Mouse (Mus musculus) kidney, embryonic 14.5 days (tissue): ENCODE measurements at regions not wholly inside any gene's neighbourhood (a gene's known extent, or its start where the extent isn't known, plus 50 kb on each side); places are given as distances from the start of the nearest gene placed in this dataset.
A peak's percentile ranks its signal among the peaks of the same experiment; 100 is the strongest.

Source experiments
- ATAC-seq: fragments of 200-750 bp; cut with Nextera tagmentation; 2 replicates; pipeline ENCODE4 v1.8.0; 2017; ENCODE audit warnings: moderate number of reproducible peaks, mild to moderate bottlenecking, moderate TSS enrichment, moderate library complexity; ENCODE audit not compliant: low FRiP score, low TSS enrichment
- H3K27ac ChIP-seq: fragments of 300-500 bp; sonication (generic); 2 replicates; pipeline ENCODE4 v1.5.1; 2014; ENCODE audit warnings: low read depth, mild to moderate bottlenecking, low read length, moderate library complexity, mixed read lengths
- H3K27me3 ChIP-seq: fragments of 300-500 bp; sonication (generic); 2 replicates; pipeline ENCODE4 v1.6.1; 2014; ENCODE audit warnings: mild to moderate bottlenecking, low read length; ENCODE audit not compliant: control insufficient read depth, insufficient read depth
- H3K36me3 ChIP-seq: fragments of 300-500 bp; sonication (generic); 2 replicates; pipeline ENCODE4 v1.6.1; 2014; ENCODE audit warnings: low read length, mixed read lengths; ENCODE audit not compliant: control insufficient read depth, insufficient read depth
- H3K4me1 ChIP-seq: fragments of 300-500 bp; sonication (generic); 2 replicates; pipeline ENCODE4 v1.6.1; 2014; ENCODE audit warnings: low read length, mixed read lengths; ENCODE audit not compliant: control insufficient read depth, insufficient read depth
- H3K4me2 ChIP-seq: fragments of 300-500 bp; sonication (generic); replicated peaks from 2 replicates; pipeline ENCODE4 v1.6.1; 2014; ENCODE audit warnings: low read depth, mild to moderate bottlenecking, low read length
- H3K4me3 ChIP-seq: fragments of 300-500 bp; sonication (generic); 2 replicates; pipeline ENCODE4 v1.5.1; 2014; ENCODE audit warnings: mild to moderate bottlenecking, low read length
- H3K9ac ChIP-seq: fragments of 300-500 bp; sonication (generic); 2 replicates; pipeline ENCODE4 v1.6.1; 2014; ENCODE audit warnings: low read depth, mild to moderate bottlenecking, low read length, moderate library complexity
- H3K9me3 ChIP-seq: fragments of 300-500 bp; sonication (generic); 2 replicates; pipeline ENCODE4 v1.6.1; 2016; ENCODE audit warnings: low read length; ENCODE audit not compliant: control insufficient read depth
- WGBS: fragments of 180-500 bp; shearing (Covaris S2); extraction: QIAGEN DNeasy Blood & Tissue Kit; methylation state at CpG from one replicate; pipeline ENCODE4 v1.1.7; 2014; 5-methylcytosine and 5-hydroxymethylcytosine counted together

DNA sequence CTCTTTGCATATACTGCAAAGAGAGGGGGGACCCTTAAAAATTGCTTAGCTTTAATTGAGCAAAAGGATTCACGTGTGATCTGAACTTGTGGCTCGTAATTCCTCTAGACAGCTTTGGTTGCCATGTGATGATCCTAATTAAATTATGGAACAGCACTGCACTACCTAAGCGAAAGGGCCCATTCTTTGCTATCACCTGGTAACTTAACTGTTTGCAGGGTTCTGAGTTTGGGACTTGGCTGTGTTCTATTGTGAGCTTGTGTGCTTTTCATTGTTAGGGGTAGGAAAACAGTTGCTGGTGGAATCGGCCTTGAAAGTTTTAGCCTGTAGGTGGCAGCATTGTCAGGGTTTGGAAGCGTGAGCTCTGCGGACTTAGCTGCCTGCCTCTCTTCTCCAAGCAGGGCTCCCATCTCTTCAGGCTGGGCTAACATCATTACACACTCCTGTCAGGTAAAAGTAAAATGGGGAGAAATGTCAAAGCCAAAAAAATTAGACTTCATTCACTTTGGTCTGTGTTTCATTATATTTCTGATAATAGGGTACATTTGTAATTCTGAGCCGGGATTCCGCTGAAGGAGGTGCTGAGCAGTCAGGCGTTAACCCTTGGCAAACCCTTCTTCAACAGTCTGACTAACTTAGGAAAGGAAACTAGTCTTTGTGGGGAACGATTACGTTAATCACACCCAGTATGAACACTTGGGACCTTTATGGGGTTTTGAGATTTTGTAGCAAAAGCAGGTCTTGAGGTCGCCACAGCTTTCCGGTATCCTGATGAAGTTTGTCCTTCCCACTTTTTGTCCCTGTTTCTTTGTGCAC, 199.2 kb upstream of the Dph6 start:
- WGBS = 36% methylated on average over 13 of the region's 13 CpGs
- ATAC-seq = peak; percentile 88
- H3K4me3 ChIP-seq = no peak overlapping the region
- H3K4me1 ChIP-seq = no peaks in the 10 kb centered on the region
- H3K27me3 ChIP-seq = no peaks in the 10 kb centered on the region
- H3K4me2 ChIP-seq = no peak overlapping the region
- no peaks in the 10 kb centered on the region for H3K36me3 ChIP-seq
- H3K9me3 ChIP-seq = no peaks in the 10 kb centered on the region
- no peak overlapping the region for H3K27ac ChIP-seq
- no peak overlapping the region for H3K9ac ChIP-seq

- Histone ChIP-seq H3K27me3 (no peaks in the 10 kb centered on the region), H3K27ac (no peak overlapping the region), H3K4me3 (no peak overlapping the region), H3K9ac (no peak overlapping the region), H3K36me3 (no peaks in the 10 kb centered on the region), H3K4me2 (no peak overlapping the region), H3K4me1 (no peaks in the 10 kb centered on the region), H3K9me3 (no peaks in the 10 kb centered on the region)
- WGBS = 19% methylated on average over 7 of the region's 7 CpGs
- ATAC-seq = no peak
Observed at GRCm38 (mm10) chr2:114872272-114872671, 217.5 kb upstream of the Dph6 start.

- H3K9me3 ChIP-seq = no peaks in the 10 kb centered on the region
- WGBS = 51% methylated on average over 4 of the region's 4 CpGs
Observed at GRCm38 (mm10) chr2:114873090-114873489, 218.3 kb upstream of the Dph6 start.

GRCm38 (mm10) chr2:114879084-114879483, 224.3 kb upstream of the Dph6 start:
- Histone ChIP-seq H3K9ac (no peak overlapping the region), H3K4me2 (no peak overlapping the region), H3K27me3 (no peaks in the 10 kb centered on the region), H3K27ac (no peak overlapping the region), H3K4me3 (no peak overlapping the region), H3K4me1 (no peaks in the 10 kb centered on the region), H3K9me3 (no peaks in the 10 kb centered on the region), H3K36me3 (no peaks in the 10 kb centered on the region)
- WGBS = 68% methylated on average over 2 of the region's 2 CpGs
- ATAC-seq = no peak

More at GRCm38 (mm10) chr2:114873090-114873489, 218.3 kb upstream of the Dph6 start:
- H3K27ac ChIP-seq = no peak overlapping the region
- no peak overlapping the region for H3K4me2 ChIP-seq
- H3K36me3 ChIP-seq = no peaks in the 10 kb centered on the region
- H3K4me1 ChIP-seq = no peaks in the 10 kb centered on the region
- ATAC-seq = no peak
- no peak overlapping the region for H3K4me3 ChIP-seq
- H3K27me3 ChIP-seq = no peaks in the 10 kb centered on the region
- no peak overlapping the region for H3K9ac ChIP-seq

DNA sequence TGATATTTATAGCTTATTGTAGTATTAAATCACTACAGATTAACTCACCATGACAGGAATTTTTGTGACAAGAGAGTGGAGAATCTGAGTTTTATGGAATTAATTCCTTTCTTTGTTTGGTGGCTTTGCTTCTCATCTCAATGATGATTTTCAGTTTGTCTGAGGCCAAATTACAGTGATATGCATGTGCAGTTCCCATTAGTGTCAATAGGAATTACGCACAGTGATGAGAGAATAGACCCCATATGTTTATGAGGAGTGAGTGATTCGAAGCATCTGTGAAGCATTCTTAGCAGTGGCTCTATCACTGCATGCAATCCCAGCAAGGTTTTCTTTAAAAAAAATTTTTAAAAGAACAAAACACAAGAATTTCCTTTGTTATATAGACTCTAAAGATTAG, 225.0 kb upstream of the Dph6 start:
- H3K27me3 ChIP-seq = no peaks in the 10 kb centered on the region
- H3K9me3 ChIP-seq = no peaks in the 10 kb centered on the region
- H3K27ac ChIP-seq = no peak overlapping the region
- no peak overlapping the region for H3K4me3 ChIP-seq
- H3K36me3 ChIP-seq = no peaks in the 10 kb centered on the region
- H3K4me2 ChIP-seq = no peak overlapping the region
- ATAC-seq = no peak
- no peaks in the 10 kb centered on the region for H3K4me1 ChIP-seq
- no peak overlapping the region for H3K9ac ChIP-seq
- WGBS = 84% methylated on average over 2 of the region's 2 CpGs

DNA sequence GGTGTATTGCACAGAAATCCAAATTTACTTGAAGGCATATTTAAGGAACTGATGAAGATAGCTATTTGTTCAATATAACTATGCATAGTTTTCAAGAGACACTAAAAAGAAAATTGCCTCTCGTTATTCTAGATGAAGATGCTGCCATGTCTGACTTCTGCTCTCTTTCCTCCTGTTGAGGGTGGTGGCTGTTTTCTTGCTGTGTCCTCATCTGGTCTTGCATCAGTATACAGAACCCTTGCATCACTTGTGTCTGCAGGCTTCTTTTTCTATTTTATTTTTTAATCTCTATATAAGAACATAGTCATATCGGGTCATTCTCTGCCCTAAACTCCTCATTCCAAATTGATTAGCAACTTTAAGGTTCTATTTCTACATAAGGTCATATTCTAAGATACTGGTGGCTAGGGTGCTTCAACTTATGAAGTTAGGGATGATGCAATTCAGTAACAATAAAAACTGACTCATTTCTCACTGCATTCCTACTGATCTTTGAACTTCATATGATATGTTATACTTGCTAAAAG, 231.0 kb upstream of the Dph6 start:
- 92% methylated on average over 2 of the region's 2 CpGs for WGBS
- Histone ChIP-seq H3K9me3 (no peaks in the 10 kb centered on the region), H3K27me3 (no peaks in the 10 kb centered on the region), H3K4me3 (no peak overlapping the region), H3K4me1 (no peaks in the 10 kb centered on the region), H3K27ac (no peak overlapping the region), H3K36me3 (no peaks in the 10 kb centered on the region), H3K4me2 (no peak overlapping the region), H3K9ac (no peak overlapping the region)
- no peak for ATAC-seq

DNA sequence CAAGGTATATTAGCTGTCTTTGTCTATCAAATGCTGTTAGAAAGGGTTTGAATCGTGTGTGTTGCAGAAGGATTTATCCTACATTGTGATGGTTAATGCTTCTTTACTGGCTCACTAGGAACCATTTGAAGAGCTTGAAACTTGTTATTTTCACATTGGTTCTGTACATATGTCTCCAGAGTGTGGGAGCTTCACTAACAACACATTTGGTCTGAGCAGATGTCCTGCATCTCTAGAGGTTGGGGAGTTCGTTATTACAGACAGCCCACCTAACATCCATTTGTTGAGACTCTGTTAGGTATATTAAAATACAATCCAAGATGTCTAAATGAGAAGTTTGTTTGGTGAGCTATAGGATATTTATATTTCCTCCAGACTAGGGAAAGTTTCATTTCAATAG, 244.0 kb upstream of the Dph6 start:
- no peak for ATAC-seq

GRCm38 (mm10) chr2:114911845-114912500, 257.2 kb upstream of the Dph6 start:
- Histone ChIP-seq H3K9me3 (no peaks in the 10 kb centered on the region), H3K27ac (no peak overlapping the region), H3K36me3 (no peaks in the 10 kb centered on the region), H3K9ac (no peak overlapping the region), H3K4me2 (no peak overlapping the region), H3K4me1 (0 out of 2 replicates have a peak, but pooled peaks cover 8% of the 10 kb centered on the region), H3K27me3 (no peaks in the 10 kb centered on the region), H3K4me3 (no peak overlapping the region)
- peak; percentile 84; the same call in 1 of the 2 replicates for ATAC-seq
- 22% methylated on average over 7 of the region's 7 CpGs for WGBS

More for the DNA sequence above, 244.0 kb upstream of the Dph6 start:
- Histone ChIP-seq H3K4me1 (no peaks in the 10 kb centered on the region), H3K27ac (no peak overlapping the region), H3K9ac (no peak overlapping the region), H3K9me3 (no peaks in the 10 kb centered on the region), H3K36me3 (no peaks in the 10 kb centered on the region), H3K4me2 (no peak overlapping the region), H3K27me3 (no peaks in the 10 kb centered on the region), H3K4me3 (no peak overlapping the region)
- 70% methylated on average over 2 of the region's 2 CpGs for WGBS
